Mouse (Mus musculus) ovary, postnatal 10 days (tissue): ENCODE measurements at regions not wholly inside any gene's neighbourhood (a gene's known extent, or its start where the extent isn't known, plus 50 kb on each side); places are given as distances from the start of the nearest gene placed in this dataset.

Experiments
- DNase-seq: peaks from one replicate; pipeline ENCODE4 v3.0.0; 2022; ENCODE audit warnings: low spot score

DNA sequence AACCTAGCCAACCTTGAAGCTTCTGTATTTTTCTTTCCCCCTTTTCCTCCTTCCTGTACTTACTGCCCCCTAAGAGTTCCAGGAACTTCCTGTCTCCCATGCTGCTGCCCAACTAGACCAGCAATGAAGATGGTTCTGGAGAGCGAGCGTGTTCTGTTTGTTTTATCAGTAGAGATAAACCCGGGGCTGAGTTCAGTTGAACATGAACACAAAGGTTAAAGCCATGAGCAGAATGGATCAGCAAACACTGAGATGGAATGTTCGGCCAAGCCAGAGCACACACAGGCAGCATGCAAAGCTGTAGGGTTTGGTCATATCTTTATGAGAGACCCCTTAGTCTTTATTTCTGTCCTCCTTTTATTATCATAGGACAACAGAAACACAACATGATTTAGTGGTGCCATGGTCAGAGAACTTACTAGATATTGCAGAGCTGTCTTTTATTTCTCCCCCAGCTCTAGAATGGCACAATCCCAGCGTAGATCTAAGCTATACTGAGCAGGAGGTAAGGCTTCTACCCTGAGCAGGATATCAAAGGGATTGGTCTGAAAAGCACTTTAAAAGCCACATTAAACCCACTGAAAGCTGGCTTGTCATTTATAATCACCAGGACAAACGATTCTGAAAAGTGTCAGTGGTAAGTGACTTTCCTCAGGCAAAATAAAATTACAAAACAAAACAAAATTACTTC is 105.9 kb upstream of the Peli1 start:
- no peak for DNase-seq

DNA sequence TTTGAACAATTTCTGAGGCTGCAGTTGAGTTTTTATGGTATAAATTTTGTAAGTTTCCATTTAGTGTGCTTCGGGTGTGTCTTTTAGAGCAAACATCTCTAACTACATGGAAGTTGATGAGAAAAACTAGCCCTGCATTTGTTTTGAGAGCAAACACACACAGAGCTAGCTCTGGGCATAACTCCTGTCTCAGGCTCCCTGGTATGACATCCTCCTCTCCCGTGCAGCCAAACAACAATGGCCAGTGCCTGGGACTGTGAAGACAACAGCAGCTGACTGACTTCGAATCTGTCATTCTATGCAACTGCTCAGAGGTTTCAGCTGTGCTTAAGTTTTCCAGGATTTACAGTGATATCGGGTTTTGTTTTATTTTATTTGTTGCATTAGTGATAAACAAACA is 105.3 kb upstream of the Peli1 start:
- no peak for DNase-seq

DNA sequence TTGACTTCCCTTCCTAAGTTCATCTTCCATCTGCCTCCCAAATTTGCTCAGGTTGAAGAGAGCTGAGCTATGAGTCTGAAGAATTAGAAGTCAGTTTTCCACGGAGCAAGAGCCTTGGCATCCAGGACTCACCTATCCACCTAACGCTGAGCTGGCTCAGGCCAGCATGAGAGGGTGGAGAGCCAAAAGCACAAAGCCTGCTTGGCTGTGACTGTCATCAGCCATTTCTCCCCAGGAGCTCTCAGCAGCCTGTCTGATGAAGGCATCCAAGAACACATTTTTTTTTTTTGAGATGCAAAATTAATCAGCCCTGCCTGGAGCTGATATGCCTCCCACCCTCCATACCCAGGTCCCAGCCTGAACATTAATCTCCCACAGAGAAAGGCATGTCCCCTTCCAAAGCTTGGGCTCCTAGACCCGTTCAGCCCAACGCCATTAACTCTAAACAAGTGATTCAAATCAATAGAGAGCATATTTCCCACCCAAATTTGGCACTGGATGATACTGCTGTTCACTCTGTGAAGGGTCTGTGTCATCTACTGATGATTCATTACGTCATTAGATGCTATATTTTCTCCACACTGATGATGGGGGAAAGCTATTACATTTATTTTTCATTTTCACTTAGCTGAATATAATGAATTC is 103.8 kb upstream of the Peli1 start:
- no peak for DNase-seq

DNA sequence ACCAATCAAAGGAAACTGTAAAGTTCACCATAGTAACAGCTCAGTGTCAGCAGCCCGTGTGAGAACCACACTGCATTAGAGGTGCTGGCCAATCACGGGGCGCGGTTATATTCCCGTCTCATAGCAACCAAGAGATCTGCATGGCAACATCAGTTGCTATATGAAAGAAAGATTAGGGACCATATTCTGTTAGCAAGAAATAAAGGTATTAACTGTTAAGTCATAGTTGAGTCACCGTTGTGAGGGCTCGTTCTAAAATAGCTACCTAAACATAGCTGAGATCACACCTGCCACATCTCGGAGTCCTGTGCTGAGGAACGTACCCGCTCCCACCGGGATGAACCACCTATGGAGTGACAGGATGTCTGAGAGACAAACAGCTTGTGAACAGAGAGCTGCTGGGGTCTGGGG is 103.2 kb upstream of the Peli1 start:
- no peak for DNase-seq

DNA sequence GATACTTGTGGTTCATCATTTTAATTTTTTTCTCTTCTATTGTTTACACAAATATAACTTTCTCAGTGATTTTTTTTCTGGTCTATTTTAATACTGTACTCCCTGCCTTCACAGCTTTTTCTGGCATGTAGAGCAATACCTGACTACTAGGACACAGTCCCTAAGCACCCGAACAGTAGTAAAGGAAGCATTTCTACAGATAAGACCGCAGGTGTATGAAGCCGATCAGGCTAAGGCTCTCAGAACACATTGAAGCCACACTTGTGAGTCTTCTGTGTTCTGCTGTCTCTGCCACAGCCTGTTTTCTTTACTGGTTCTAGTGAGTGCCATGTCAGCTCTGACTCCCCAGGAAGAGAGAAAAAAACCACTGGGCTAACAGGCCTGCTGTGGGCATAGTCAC is 102.2 kb upstream of the Peli1 start:
- DNase-seq = no peak

DNA sequence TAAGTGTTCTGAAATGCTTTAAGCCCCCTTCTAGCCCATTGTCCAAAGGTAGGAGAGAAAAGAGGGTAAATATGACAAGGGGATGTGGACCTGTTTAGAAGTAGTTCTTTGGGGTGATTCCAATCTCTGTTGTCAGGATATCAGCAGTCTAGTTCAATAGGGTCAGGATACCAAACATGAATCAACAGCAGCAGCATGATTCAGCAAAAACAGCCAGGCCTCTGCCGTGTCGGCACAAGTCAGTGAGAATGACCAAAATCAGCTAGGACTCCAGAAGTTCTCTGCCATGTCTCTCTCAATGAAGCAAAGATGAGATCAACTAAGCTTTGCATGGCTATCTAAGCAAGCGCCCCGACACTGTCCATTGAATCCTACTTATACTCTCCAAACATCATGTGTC is 97.5 kb upstream of the Peli1 start:
- DNase-seq = no peak

DNA sequence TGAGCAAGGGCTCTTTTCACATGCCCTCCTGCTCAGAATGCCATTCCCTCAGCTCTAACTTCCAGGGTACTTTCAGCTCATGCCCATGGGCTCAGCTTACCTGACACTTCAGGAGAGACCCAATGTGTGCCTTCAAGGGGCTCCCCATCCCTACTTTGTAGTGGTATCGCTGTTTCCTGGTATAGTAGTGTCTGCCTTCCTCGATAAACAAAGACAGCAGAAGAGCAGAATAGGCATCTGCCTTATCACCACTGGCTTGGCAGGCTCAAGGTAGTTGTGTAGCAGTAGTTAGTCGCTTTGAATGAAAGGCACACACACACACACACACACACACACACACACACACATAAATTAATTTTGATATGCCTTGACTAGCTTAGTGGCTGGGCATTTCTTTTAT is 89.7 kb upstream of the Peli1 start:
- no peak for DNase-seq

DNA sequence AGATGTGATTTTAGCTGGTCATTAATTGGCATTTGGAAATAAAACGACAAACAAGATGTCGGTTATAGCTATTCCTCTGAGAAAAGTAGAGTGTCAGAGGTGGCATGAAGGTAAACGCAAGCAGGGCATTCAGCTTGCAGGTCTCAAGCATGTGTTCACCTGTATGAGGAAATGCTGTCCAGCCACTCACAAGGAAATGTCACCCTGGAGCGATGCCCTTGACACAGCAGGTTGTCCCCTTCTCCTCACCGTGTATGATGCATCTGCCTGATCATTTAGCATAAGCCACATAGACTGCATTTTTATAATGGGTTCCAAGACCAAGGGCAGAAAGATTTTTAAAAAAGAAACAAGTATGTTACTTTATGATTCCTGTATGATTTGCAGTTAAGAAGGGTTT is 83.9 kb upstream of the Peli1 start:
- no peak for DNase-seq

DNA sequence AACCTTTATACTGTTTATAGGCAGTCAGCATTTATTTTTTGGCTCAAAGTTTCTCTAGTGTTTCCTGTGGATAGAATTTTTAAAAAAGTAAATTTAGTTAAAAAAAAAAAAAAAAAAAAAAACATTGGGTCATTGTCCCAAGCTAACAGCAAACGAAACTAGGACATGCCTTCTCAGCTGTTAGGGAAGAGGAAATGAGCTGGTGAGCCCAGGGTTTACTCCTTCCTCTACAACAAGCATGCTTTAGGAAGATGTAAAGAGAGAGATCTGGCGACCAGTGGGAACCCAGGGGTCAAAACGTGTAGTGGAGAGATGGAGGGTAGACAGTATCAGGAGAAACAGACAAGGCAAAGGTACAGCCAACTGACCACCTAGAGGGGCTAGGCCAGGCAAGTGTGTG is 81.6 kb upstream of the Peli1 start:
- DNase-seq = no peak

DNA sequence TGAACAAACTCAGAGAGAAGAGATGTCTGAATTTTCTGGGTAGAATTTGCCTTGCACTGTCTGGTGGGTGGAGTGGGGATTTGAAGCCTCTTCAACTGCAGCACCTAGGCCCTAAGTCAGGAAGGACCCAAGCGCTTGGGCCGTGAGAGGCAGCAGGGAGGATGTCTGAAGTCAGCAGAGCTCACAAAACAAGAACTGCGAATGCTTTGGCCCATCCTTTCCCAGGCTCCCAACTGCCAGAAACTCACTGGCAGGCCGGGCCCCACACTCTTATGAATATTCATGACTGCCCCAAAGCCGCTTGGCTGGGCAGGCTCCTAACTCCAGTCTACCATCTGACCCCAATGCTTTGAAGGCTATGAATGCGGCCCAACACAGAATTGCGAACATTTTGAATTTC is 80.2 kb upstream of the Peli1 start:
- DNase-seq = no peak

DNA sequence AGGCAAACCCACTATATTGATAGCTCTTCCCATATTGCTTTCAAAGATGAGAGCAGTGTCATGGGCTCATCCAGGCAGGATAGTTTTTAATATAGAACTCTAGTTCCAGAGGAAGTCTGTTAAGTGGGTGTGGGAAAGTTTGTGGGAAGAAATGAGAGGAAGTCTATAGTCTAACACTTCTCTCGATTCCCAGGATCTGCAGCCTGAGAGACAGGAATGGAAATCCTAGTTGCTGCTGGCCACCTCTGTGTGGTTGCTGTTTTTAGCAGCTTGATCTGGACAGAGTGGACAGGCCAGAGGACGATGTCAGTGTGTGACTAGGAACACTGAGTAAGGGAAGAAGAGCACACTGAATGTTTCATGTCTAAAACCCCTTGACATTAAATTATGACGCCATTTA is 76.8 kb upstream of the Peli1 start:
- no peak for DNase-seq

DNA sequence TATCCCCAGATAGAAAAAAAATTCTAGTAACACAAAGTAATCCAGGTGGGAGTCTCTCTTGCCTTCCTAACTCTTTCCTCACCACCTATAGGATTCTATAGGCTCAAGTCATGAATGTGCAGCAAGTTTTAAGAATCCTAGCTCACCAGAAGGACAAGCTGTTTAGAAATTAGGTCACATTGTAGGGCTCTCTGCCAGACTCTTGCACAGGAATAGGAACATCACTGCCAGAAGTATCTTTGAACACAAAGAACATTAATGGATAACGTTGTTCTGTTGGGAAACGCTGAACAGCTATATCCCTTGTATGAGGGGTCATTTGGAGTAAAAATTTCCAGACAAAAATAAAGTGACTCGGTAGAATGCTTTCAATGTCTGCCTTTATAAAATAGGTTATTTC is 75.6 kb upstream of the Peli1 start:
- DNase-seq = no peak

DNA sequence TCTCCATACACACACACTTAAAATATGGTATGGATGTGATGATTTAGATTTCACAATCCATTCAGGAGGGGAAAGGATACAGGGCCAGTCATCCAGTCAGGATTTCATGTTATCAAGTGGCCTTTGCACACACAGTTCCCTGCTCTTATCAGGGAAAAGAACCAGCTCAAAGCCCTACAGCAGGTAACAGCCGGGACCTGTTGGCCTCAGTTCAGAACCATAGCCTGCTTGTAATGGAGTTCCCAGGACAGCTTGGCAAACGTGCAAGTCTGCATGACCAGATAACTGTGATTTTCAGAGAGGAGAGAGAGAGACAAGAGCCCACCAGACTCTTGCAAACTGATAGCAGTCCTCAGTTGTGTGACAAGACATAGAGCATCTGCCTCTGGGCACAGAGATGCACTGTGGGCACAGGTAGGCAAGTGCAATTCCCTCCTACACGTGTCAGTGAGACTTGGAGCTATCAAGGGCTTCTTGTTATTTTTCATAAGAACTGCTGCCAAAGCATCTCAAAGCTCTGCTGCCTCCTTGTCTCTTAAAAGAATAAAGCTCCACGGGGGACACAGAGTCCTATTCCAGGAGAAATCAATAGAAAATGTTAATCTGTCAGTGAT is 74.9 kb upstream of the Peli1 start:
- DNase-seq = no peak

DNA sequence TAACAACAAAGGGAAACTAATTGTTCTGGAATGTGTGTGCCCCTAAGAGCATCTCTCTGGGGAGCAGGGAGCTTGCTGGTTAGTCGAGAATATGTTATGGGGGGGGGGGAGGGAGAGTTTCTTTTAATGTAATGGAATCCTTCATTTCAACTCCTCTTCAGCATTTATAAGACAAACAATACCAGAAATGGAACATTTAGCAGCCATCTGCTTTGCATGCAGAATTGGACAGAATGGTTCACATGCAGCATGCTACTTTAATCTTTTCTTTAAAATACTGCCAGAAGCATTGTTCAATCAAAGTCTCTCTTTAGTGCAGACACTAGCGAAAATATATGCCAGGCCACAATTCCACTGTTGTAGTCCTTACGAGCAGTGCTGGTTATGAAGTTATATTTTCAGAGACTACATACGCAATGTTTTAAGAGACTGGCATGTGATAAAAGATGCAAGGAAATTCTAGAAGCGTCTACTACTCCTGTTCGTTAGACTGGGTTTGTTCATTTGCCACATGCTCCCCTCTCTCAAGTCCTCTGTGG is 74.2 kb upstream of the Peli1 start:
- no peak for DNase-seq

DNA sequence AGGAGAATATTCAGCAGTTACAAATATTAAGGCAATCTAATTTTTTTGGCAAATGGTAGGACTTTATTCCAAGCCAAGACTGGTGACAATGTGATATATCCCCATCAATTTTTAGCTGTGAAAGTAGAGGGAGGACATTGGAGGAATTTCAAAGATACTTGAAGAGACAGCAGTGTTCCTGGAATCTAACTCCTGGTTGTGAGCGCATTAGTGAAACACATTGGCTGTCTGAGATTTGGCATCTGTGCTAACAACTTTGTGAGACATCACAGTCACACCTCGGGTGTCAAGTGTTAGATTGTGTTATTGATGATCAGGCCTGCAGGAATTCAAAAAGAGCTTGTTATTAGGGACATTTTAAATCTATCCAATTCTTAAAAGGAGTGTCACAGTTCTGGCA is 71.3 kb upstream of the Peli1 start:
- DNase-seq = no peak

DNA sequence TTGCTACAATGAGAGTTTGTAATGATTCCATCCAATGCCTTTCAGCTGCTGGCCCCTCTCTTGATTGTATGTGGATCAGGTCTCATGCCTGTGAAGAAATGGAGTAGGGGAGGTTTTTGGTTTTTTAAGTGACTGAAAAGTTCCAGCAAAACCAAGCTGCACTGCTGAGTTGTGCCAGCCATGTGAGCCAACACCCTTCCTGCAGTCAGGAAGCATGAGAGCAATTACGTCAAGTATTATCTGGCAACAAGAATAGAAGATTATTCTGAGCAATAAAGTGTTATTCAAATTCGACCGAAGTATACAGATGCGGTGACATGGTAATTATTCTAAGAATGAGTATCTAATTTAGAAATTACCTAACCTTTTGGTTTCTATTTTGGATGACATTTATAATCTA is 67.0 kb upstream of the Peli1 start:
- DNase-seq = no peak

DNA sequence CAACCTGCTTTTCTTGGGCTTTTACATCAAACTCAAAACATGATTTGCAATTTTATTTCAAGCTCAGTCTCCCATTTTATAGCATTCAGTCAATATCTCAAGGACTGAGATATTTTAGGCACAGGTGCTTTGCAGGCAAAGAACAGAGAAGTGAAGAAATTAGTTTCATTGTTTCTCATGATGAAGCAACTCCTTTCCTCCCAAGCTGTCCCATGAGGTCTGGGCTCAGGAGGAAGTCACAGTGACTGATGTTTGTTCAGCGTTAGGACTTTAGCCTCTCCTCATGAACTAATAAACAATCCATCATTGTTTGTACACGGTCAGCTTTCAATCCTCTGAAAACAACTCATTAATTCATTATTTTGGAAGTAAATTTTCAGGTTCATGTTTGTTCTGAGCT is 66.6 kb upstream of the Peli1 start:
- DNase-seq = no peak

DNA sequence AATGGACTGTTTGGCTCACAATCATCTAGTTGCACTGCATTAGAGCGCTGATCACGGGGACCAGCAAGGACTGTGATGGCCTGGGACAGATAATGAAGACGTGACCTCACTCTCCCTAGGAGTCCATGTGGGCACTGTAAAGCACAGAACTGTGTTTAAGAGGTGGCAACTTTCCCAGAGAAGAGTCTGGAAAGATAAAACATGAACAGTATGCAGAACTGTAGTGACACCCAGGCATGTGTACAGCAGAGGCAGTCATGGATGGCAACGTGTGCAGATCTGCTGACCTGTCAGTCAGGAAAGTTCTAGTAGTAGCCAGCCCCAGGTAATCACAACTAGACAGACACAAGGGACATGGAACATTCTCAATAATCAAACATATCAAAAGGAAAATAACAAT is 63.8 kb upstream of the Peli1 start:
- DNase-seq = no peak

DNA sequence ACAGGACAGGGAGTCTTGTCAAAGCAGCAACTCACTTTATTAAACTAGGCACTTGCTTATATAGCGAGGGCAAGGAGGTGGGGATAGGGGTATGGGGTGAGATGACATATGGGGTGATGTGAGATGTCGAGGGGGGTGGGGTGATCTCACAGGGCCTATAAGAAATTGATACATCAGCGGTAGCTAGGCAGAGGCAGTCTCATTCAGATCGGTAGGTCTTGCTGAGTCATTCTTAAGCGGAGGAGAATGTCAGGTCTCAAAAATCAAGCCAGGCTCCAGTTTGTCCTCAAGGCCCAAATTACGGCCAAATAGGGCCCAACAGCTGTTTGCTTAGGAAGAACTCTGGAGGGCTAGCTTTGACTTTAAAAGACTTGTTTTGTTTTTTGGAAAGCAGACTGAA is 60.7 kb upstream of the Peli1 start:
- DNase-seq = no peak

DNA sequence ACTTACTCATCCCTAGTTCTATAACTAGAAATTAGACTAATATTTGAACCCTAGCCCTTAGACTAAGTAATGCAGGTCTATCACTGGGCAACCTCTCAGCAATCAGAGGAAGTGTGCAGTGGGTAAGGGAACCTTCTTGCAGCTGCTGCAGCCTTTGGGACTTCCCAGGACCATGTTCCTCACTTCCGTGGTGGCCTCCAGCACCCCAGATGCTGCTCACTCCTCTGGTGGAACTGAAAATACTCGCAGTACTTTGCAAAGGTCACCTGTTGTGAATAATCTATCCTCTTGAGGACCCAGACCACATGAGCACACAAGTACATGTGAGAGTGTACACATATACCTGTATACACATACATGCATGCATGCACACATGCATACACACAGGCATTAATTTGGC is 59.3 kb upstream of the Peli1 start:
- no peak for DNase-seq

DNA sequence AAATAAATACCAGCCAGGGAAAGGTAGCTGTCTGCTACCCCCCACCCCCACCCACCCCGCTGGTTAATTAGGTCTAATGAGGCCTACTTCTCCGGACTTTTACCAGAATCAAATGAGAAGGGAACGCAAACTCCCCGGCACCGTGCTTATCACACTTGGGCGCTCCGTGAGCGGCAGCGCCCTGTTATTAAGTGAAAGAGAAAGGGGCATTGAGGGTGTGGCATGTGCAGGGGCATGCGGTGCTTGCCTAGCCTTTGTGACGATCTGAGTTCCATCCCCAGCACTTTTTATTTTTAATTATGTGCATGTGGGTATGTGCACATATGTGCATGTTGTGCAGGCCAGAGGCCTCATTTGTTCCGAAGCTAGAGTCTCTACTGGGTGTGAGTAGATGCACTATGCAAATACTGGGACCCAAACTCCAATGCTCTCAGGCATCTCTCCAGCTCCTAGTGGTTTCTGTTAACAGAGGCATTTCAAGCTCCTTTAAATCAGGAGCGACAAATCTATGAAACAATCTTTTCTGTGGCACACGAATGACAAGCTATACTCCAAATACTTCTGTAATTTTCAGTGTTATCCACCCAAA is 57.8 kb upstream of the Peli1 start:
- no peak for DNase-seq

DNA sequence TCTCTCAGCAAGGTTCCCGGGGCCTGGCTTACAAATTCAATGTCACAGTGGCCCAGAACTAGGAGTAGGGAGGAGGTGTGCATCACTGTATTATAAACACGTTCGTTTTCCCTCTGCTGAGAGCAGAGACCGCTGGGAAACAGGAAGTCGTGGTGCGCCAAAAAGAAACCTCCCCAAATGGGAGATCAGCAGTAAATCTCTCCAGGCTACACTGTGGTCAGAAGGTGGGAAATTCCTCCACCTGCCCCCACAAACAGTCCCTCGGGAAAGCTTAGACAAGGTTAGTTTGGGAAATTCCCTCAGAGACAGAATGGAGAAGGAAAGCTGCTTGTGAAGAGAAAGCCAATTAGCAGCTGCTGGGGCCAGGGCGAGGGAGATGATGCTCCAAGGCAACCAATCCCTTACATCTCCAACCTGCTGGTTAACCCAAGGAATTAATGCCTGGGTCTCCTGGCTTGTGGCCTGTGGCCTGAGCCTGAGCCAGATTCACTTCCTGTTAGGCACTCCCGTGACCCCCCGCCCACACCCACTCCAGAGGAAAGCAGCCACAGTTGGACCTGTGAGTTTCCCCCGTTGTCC is 57.2 kb upstream of the Peli1 start:
- peak; percentile 14 for DNase-seq
